Mouse (Mus musculus) limb, embryonic 12.5 days (tissue): ENCODE measurements around the gene Nfatc2. TPM values are rescaled to one million over a fixed set of nuclear protein-coding genes. Genes with fewer than 3 reads are reported as not detected.

Source experiments
- ATAC-seq: fragments of 200-750 bp; cut with Nextera tagmentation; 2 replicates; pipeline ENCODE4 v1.8.0; 2017; ENCODE audit warnings: low read depth, moderate TSS enrichment; ENCODE audit not compliant: insufficient number of reproducible peaks, insufficient read depth, low FRiP score, low TSS enrichment
- H3K27ac ChIP-seq: fragments of 300-500 bp; sonication (generic); 2 replicates; pipeline ENCODE4 v1.5.1; 2016; ENCODE audit warnings: mild to moderate bottlenecking, moderate library complexity
- H3K27me3 ChIP-seq: fragments of 300-500 bp; sonication (generic); 2 replicates; pipeline ENCODE4 v1.6.1; 2016; ENCODE audit warnings: mild to moderate bottlenecking, moderate library complexity
- H3K36me3 ChIP-seq: fragments of 300-500 bp; sonication (generic); 2 replicates; pipeline ENCODE4 v1.6.1; 2016; ENCODE audit warnings: mild to moderate bottlenecking, moderate library complexity
- H3K4me1 ChIP-seq: fragments of 300-500 bp; sonication (generic); replicated peaks from 2 replicates; pipeline ENCODE4 v1.6.1; 2016
- H3K4me2 ChIP-seq: fragments of 300-500 bp; sonication (generic); 2 replicates; pipeline ENCODE4 v1.6.1; 2016; ENCODE audit warnings: mild to moderate bottlenecking, moderate library complexity
- H3K4me3 ChIP-seq: fragments of 300-500 bp; sonication (generic); replicated peaks from 2 replicates; pipeline ENCODE4 v1.5.1; 2016; ENCODE audit warnings: mild to moderate bottlenecking
- H3K9ac ChIP-seq: fragments of 300-500 bp; sonication (generic); replicated peaks from 2 replicates; pipeline ENCODE4 v1.6.1; 2016; ENCODE audit warnings: mild to moderate bottlenecking, moderate library complexity
- H3K9me3 ChIP-seq: fragments of 300-500 bp; sonication (generic); 2 replicates; pipeline ENCODE4 v1.6.1; 2016; ENCODE audit warnings: mild to moderate bottlenecking, moderate library complexity
- WGBS: fragments of 180-500 bp; shearing (Covaris S2); methylation state at CpG from one replicate; pipeline ENCODE4 v1.1.7; 2016; 5-methylcytosine and 5-hydroxymethylcytosine counted together
- polyA plus RNA-seq: library from polyadenylated mRNA; unstranded; fragments of >200 nt; fragmentation: Nextera tagmentation; extraction: Ambion mirVana; gene quantifications from 2 replicates; pipeline ENCODE4 v1.2.1, GENCODE M21; 2016

Nfatc2 gene
- polyA plus RNA-seq, 1 experiment from 2014 or later: 5.3 TPM

GRCm38 (mm10) chr2:168517774-168518173, 83.7 kb downstream of the Nfatc2 start:
- WGBS: 88% methylated on average over 7 of the region's 7 CpGs
- Histone ChIP-seq H3K27ac (no peak overlapping the region), H3K4me2 (no peak overlapping the region), H3K27me3 (0 out of 2 replicates have a peak, but pooled peaks cover 6% of the 10 kb centered on the region), H3K4me3 (no peak overlapping the region), H3K9me3 (no peaks in the 10 kb centered on the region), H3K9ac (no peak overlapping the region), H3K4me1 (no peaks in the 10 kb centered on the region), H3K36me3 (no peaks in the 10 kb centered on the region; the same call in none of the 2 replicates)
- ATAC-seq: no peak

GRCm38 (mm10) chr2:168516717-168517116, 84.7 kb downstream of the Nfatc2 start:
- Histone ChIP-seq H3K27ac (no peak overlapping the region), H3K4me1 (no peaks in the 10 kb centered on the region), H3K9ac (no peak overlapping the region), H3K36me3 (no peaks in the 10 kb centered on the region), H3K27me3 (no peaks in the 10 kb centered on the region), H3K4me2 (no peak overlapping the region), H3K9me3 (peaks cover 1% of the 10 kb centered on the region; the same call in 1 of the 2 replicates), H3K4me3 (no peak overlapping the region)
- ATAC-seq: no peak
- WGBS: 84% methylated on average over 7 of the region's 7 CpGs

- ATAC-seq: no peak
- Histone ChIP-seq H3K4me1 (no peaks in the 10 kb centered on the region), H3K27me3 (no peaks in the 10 kb centered on the region), H3K4me2 (no peak overlapping the region), H3K27ac (no peak overlapping the region), H3K9me3 (peaks cover 6% of the 10 kb centered on the region), H3K36me3 (no peaks in the 10 kb centered on the region), H3K4me3 (no peak overlapping the region), H3K9ac (no peak overlapping the region)
- 69% methylated on average over 4 of the region's 4 CpGs for WGBS
Observed at GRCm38 (mm10) chr2:168515466-168515865, 86.0 kb downstream of the Nfatc2 start.

- no peak overlapping the region for H3K9ac ChIP-seq
- H3K4me3 ChIP-seq: no peak overlapping the region
- ATAC-seq: no peak
- no peaks in the 10 kb centered on the region; the same call in 1 of the 2 replicates for H3K27me3 ChIP-seq
- peaks cover 6% of the 10 kb centered on the region for H3K9me3 ChIP-seq
- H3K36me3 ChIP-seq: no peaks in the 10 kb centered on the region
- no peak overlapping the region for H3K4me2 ChIP-seq
- 87% methylated on average over 5 of the region's 5 CpGs for WGBS
- H3K4me1 ChIP-seq: no peaks in the 10 kb centered on the region
- no peak overlapping the region for H3K27ac ChIP-seq
Observed at GRCm38 (mm10) chr2:168514131-168514530, 87.3 kb downstream of the Nfatc2 start.

- H3K36me3 ChIP-seq: no peaks in the 10 kb centered on the region
- H3K4me1 ChIP-seq: peaks cover 6% of the 10 kb centered on the region; the same call in 1 of the 2 replicates
- H3K9ac ChIP-seq: no peak overlapping the region
- peaks cover 6% of the 10 kb centered on the region for H3K9me3 ChIP-seq
- ATAC-seq: no peak
- H3K27me3 ChIP-seq: no peaks in the 10 kb centered on the region; the same call in 1 of the 2 replicates
- no peak overlapping the region for H3K4me3 ChIP-seq
- H3K4me2 ChIP-seq: no peak overlapping the region
- no peak overlapping the region for H3K27ac ChIP-seq
Observed at GRCm38 (mm10) chr2:168511529-168511928, 89.9 kb downstream of the Nfatc2 start.

- peaks cover 6% of the 10 kb centered on the region; the same call in 1 of the 2 replicates for H3K4me1 ChIP-seq
- no peaks in the 10 kb centered on the region for H3K36me3 ChIP-seq
- H3K9ac ChIP-seq: no peak overlapping the region
- 66% methylated on average over 13 of the region's 13 CpGs for WGBS
- H3K9me3 ChIP-seq: peaks cover 6% of the 10 kb centered on the region
- no peak overlapping the region for H3K4me3 ChIP-seq
- no peak for ATAC-seq
- no peak overlapping the region for H3K27ac ChIP-seq
- H3K27me3 ChIP-seq: no peaks in the 10 kb centered on the region; the same call in 1 of the 2 replicates
- no peak overlapping the region for H3K4me2 ChIP-seq
Observed at GRCm38 (mm10) chr2:168508469-168509198, 92.8 kb downstream of the Nfatc2 start.

GRCm38 (mm10) chr2:168504431-168505182, 96.8 kb downstream of the Nfatc2 start:
- Histone ChIP-seq H3K9ac (no peak overlapping the region), H3K4me3 (no peak overlapping the region), H3K36me3 (no peaks in the 10 kb centered on the region), H3K4me1 (peaks cover 16% of the 10 kb centered on the region), H3K27ac (no peak overlapping the region), H3K4me2 (no peak overlapping the region), H3K27me3 (no peaks in the 10 kb centered on the region), H3K9me3 (no peaks in the 10 kb centered on the region)
- WGBS: 88% methylated on average over 27 of the region's 27 CpGs
- no peak for ATAC-seq

- Histone ChIP-seq H3K4me2 (no peak overlapping the region), H3K4me1 (peaks cover 14% of the 10 kb centered on the region), H3K27me3 (peaks cover 4% of the 10 kb centered on the region; the same call in 1 of the 2 replicates), H3K9me3 (no peaks in the 10 kb centered on the region), H3K36me3 (no peaks in the 10 kb centered on the region), H3K27ac (no peak overlapping the region), H3K9ac (no peak overlapping the region), H3K4me3 (no peak overlapping the region)
- WGBS: 65% methylated on average over 6 of the region's 6 CpGs
- ATAC-seq: no peak
Observed at GRCm38 (mm10) chr2:168503735-168504134, 97.7 kb downstream of the Nfatc2 start.

GRCm38 (mm10) chr2:168500750-168501149, 100.7 kb downstream of the Nfatc2 start:
- WGBS: 91% methylated on average over 6 of the region's 6 CpGs
- peaks cover 19% of the 10 kb centered on the region for H3K4me1 ChIP-seq
- no peaks in the 10 kb centered on the region for H3K9me3 ChIP-seq
- no peak for ATAC-seq
- no peak overlapping the region for H3K27ac ChIP-seq
- H3K9ac ChIP-seq: no peak overlapping the region
- H3K4me3 ChIP-seq: no peak overlapping the region
- peaks cover 7% of the 10 kb centered on the region; the same call in 1 of the 2 replicates for H3K27me3 ChIP-seq
- H3K4me2 ChIP-seq: no peak overlapping the region
- H3K36me3 ChIP-seq: no peaks in the 10 kb centered on the region

- Histone ChIP-seq H3K4me2 (no peak overlapping the region), H3K27me3 (peaks cover 7% of the 10 kb centered on the region; the same call in 1 of the 2 replicates), H3K9ac (no peak overlapping the region), H3K9me3 (no peaks in the 10 kb centered on the region), H3K4me3 (no peak overlapping the region), H3K27ac (no peak overlapping the region), H3K4me1 (peaks cover 19% of the 10 kb centered on the region), H3K36me3 (no peaks in the 10 kb centered on the region)
- no peak for ATAC-seq
- WGBS: 63% methylated on average over 6 of the region's 6 CpGs
Observed at GRCm38 (mm10) chr2:168500244-168500643, 101.2 kb downstream of the Nfatc2 start.

GRCm38 (mm10) chr2:168491791-168492190, 109.7 kb downstream of the Nfatc2 start:
- no peak overlapping the region for H3K9ac ChIP-seq

More at GRCm38 (mm10) chr2:168491791-168492190, 109.7 kb downstream of the Nfatc2 start:
- no peak overlapping the region for H3K4me2 ChIP-seq
- ATAC-seq: no peak
- H3K27me3 ChIP-seq: no peaks in the 10 kb centered on the region
- H3K36me3 ChIP-seq: 0 out of 2 replicates have a peak, but pooled peaks cover 6% of the 10 kb centered on the region
- H3K27ac ChIP-seq: no peak overlapping the region
- H3K4me3 ChIP-seq: no peak overlapping the region
- H3K4me1 ChIP-seq: peaks cover 17% of the 10 kb centered on the region
- H3K9me3 ChIP-seq: no peaks in the 10 kb centered on the region
- 77% methylated on average over 7 of the region's 7 CpGs for WGBS
